Mouse (Mus musculus) heart, embryonic 11.5 days (tissue): ENCODE data around the gene Zfand3. TPM values are rescaled to one million over a fixed set of nuclear protein-coding genes. Genes with fewer than 3 reads are reported as not detected.

Source experiments
- ATAC-seq: fragments of 200-750 bp; cut with Nextera tagmentation; replicated peaks from 2 replicates; pipeline ENCODE4 v1.8.0; 2017; ENCODE audit warnings: moderate library complexity; ENCODE audit not compliant: insufficient number of reproducible peaks, low FRiP score, low TSS enrichment
- H3K27ac ChIP-seq: fragments of 300-500 bp; sonication (generic); 2 replicates; pipeline ENCODE4 v1.5.1; 2014; ENCODE audit warnings: mild to moderate bottlenecking, low read depth, low read length
- H3K27me3 ChIP-seq: fragments of 300-500 bp; sonication (generic); 2 replicates; pipeline ENCODE4 v1.6.1; 2014; ENCODE audit warnings: mild to moderate bottlenecking, low read length, mixed read lengths; ENCODE audit not compliant: control insufficient read depth, insufficient read depth
- H3K36me3 ChIP-seq: fragments of 300-500 bp; sonication (generic); 2 replicates; pipeline ENCODE4 v1.6.1; 2014; ENCODE audit warnings: mild to moderate bottlenecking, low read length, moderate library complexity, mixed read lengths; ENCODE audit not compliant: control insufficient read depth, insufficient read depth
- H3K4me1 ChIP-seq: fragments of 300-500 bp; sonication (generic); 2 replicates; pipeline ENCODE4 v1.6.1; 2014; ENCODE audit warnings: low read length; ENCODE audit not compliant: control insufficient read depth, insufficient read depth
- H3K4me2 ChIP-seq: fragments of 300-500 bp; sonication (generic); 2 replicates; pipeline ENCODE4 v1.6.1; 2014; ENCODE audit warnings: mild to moderate bottlenecking, moderate library complexity
- H3K4me3 ChIP-seq: fragments of 300-500 bp; sonication (generic); 2 replicates; pipeline ENCODE4 v1.5.1; 2014; ENCODE audit warnings: low read depth, low read length
- H3K9ac ChIP-seq: fragments of 300-500 bp; sonication (generic); 2 replicates; pipeline ENCODE4 v1.6.1; 2014; ENCODE audit warnings: mild to moderate bottlenecking, low read depth, low read length, moderate library complexity
- H3K9me3 ChIP-seq: fragments of 300-500 bp; sonication (generic); replicated peaks from 2 replicates; pipeline ENCODE4 v1.6.1; 2016; ENCODE audit warnings: low read length; ENCODE audit not compliant: control insufficient read depth
- WGBS: fragments of 180-500 bp; shearing (Covaris S2); extraction: QIAGEN DNeasy Blood & Tissue Kit; methylation state at CpG from one replicate; pipeline ENCODE4 v1.1.7; 2014; ENCODE audit not compliant: insufficient replicate concordance; 5-methylcytosine and 5-hydroxymethylcytosine counted together
- polyA plus RNA-seq: library from polyadenylated mRNA; unstranded; fragments of >200 nt; fragmentation: Nextera tagmentation; extraction: Ambion mirVana; gene quantifications from 2 replicates; pipeline ENCODE4 v1.2.1, GENCODE M21; 2014

The Zfand3 gene
- polyA plus RNA-seq, 1 experiment from 2014 or later = 51.4 TPM

DNA sequence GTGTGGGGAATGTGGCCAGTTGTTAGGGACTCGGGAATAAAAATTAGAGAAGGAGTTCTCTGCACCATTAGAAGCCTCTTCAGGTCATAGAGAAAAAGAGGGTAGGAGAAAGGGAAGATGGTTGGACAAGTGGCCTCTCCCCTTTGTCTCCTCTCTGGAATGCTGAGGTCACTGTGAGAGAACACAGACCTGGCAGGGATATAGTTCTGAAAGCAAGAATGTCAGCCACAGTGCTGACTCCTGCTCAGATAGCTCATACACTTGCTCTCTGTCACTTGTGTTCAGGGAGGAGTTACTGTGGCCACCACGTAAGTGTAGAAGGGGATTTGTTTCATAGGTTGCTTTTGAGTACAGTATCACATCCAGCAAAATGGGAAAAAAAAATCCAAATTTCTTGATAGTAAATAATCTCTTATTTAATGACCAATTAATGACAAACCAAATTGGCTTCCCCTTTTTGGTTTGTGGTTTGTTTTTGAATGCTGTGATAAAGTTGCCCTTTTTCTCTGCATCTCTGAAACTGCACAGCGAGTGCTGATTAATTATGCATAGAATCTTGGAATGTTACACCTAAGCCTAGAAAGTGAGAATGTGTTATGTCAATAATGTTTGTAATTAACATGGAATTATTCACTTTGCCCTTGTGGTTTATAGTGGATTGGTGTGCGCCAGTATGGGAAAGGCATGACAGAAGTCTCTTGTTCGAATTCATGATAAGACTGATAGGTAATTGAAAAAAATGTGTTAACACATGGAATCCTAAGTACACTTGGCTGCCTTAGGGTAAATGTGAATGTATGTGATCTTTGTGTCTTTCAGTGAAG, 47.2 kb downstream of the Zfand3 start:
- H3K4me3 ChIP-seq = no peak overlapping the region
- H3K4me2 ChIP-seq = no peak overlapping the region; the same call in 1 of the 2 replicates
- peak overlapping the region; percentile 64 for H3K27ac ChIP-seq
- H3K36me3 ChIP-seq = 0 out of 2 replicates have a peak, but pooled peaks cover 2% of the 10 kb centered on the region
- WGBS = 65% methylated on average over 5 of the region's 5 CpGs
- H3K9me3 ChIP-seq = no peaks in the 10 kb centered on the region
- H3K27me3 ChIP-seq = no peaks in the 10 kb centered on the region
- no peak for ATAC-seq
- H3K9ac ChIP-seq = no peak overlapping the region
- H3K4me1 ChIP-seq = peaks cover 17% of the 10 kb centered on the region; the same call in 1 of the 2 replicates

DNA sequence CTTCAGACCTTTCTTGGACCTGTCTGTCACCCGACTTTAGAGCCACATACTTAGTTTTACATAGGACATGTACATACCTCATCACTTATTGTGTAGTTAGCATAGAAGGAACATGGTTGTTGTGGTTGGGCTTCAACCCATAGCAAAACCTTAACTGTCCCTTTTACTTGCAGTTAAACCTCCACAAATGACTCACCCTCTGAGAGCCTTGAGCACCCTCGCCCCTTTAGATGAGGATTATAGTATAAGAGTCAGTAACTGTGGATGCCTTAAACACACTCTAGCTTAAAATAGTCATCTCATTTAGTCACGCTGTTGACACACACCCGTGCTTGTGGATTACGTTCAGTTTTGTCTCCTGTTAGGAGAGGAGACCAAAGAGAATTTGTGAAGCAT, 47.8 kb downstream of the Zfand3 start:
- Histone ChIP-seq H3K27me3 (no peaks in the 10 kb centered on the region), H3K4me3 (no peak overlapping the region), H3K4me2 (no peak overlapping the region), H3K9ac (no peak overlapping the region), H3K4me1 (peaks cover 17% of the 10 kb centered on the region; the same call in 1 of the 2 replicates), H3K36me3 (0 out of 2 replicates have a peak, but pooled peaks cover 2% of the 10 kb centered on the region), H3K27ac (peak overlapping the region; percentile 64), H3K9me3 (no peaks in the 10 kb centered on the region)
- ATAC-seq = no peak
- WGBS = 67% methylated on average over 5 of the region's 5 CpGs

DNA sequence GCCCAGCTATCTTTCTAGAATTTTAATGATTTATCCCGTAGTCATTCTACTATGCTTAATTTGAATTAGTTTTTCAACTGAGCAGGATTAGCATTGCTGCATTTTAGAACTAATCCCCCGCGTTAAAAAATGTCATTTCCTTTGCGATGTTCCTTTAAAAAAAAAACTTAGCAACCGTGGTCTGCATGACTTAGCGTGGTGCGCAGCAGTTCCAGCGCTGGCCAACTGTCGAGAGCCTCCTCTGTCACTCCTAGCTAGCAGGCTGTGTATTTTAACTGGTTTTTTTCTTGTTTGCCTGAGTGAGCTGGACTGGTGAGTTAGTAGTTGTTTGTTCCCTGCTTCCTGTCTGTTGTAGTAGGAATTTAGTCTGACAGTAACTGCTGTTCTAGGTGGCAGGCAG, 48.9 kb downstream of the Zfand3 start:
- Histone ChIP-seq H3K4me2 (no peak overlapping the region), H3K27ac (no peak overlapping the region), H3K4me3 (no peak overlapping the region), H3K27me3 (no peaks in the 10 kb centered on the region), H3K9me3 (no peaks in the 10 kb centered on the region), H3K4me1 (peaks cover 24% of the 10 kb centered on the region), H3K9ac (no peak overlapping the region), H3K36me3 (0 out of 2 replicates have a peak, but pooled peaks cover 2% of the 10 kb centered on the region)
- no peak for ATAC-seq
- WGBS = 80% methylated on average over 9 of the region's 9 CpGs

DNA sequence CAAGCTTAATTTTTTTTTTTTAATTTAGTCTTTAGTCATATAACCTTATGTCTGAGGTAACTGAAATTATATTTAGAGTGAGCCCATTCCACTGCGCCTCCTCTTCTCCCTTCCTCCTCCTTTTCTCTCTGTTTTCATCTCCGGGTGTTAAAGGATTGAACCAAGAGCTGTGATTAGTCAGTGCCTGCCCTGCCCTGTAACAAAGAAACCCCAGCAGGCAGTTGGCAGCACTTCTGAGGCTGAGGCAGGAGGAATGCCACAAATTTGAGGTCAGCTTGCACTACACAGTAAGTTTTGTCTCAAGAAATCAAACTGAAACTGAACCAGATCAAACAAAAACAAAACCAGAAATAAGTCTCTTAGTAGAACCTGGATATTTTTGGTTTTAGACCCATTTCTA, 49.3 kb downstream of the Zfand3 start:
- Histone ChIP-seq H3K27me3 (no peaks in the 10 kb centered on the region), H3K27ac (no peak overlapping the region), H3K9me3 (no peaks in the 10 kb centered on the region), H3K36me3 (0 out of 2 replicates have a peak, but pooled peaks cover 2% of the 10 kb centered on the region), H3K4me3 (no peak overlapping the region), H3K9ac (no peak overlapping the region), H3K4me1 (peaks cover 26% of the 10 kb centered on the region), H3K4me2 (no peak overlapping the region)
- ATAC-seq = no peak
- WGBS = 84% methylated on average over 2 of the region's 2 CpGs

DNA sequence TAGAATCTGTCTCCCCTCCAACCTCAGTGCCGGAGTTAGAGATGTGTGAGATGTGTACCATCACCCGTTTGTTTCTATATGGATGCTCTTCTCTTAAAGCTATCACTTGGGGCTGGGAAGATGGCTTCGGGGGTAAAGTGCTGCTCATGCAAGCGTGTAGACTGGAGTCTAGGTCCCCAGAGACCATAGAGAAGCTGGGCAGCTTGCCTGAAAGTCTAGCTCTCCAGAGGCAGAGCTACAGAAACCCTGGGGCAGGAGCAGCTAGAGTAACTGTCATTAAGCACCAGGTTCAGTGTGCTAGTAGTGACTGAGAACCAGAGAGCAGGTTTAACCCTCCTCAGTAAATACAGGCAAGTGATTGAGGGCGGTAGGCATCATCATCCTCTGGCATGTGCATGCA, 51.7 kb downstream of the Zfand3 start:
- Histone ChIP-seq H3K27me3 (no peaks in the 10 kb centered on the region), H3K9me3 (no peaks in the 10 kb centered on the region), H3K4me3 (no peak overlapping the region), H3K36me3 (0 out of 2 replicates have a peak, but pooled peaks cover 2% of the 10 kb centered on the region), H3K9ac (no peak overlapping the region), H3K4me2 (no peak overlapping the region), H3K27ac (no peak overlapping the region), H3K4me1 (peaks cover 27% of the 10 kb centered on the region)
- 90% methylated on average over 5 of the region's 5 CpGs for WGBS
- ATAC-seq = no peak

DNA sequence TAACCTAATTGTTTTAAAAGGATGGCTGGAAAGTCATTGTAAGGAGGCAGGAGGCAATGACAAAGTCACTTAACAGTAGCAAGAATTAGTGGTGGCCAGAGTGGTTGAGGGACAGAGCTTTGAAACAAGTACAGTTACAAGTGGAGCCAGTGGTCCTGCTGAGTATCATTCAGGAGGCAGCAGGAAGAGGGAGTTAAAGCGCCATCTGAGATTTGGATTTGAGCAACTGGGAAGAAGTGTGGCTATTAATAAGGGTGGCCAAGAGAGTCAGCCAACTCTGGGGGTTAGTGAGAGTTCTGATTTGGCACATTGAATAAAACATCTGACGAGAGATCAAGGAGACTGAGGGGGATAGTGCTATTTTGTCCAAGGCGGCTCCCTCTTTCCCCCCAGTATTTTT, 54.1 kb downstream of the Zfand3 start:
- Histone ChIP-seq H3K4me3 (no peak overlapping the region), H3K9ac (no peak overlapping the region), H3K9me3 (no peaks in the 10 kb centered on the region), H3K4me1 (peaks cover 16% of the 10 kb centered on the region), H3K36me3 (0 out of 2 replicates have a peak, but pooled peaks cover 2% of the 10 kb centered on the region), H3K4me2 (no peak overlapping the region), H3K27me3 (no peaks in the 10 kb centered on the region), H3K27ac (no peak overlapping the region)
- WGBS = 71% methylated on average over 3 of the region's 3 CpGs
- ATAC-seq = no peak

DNA sequence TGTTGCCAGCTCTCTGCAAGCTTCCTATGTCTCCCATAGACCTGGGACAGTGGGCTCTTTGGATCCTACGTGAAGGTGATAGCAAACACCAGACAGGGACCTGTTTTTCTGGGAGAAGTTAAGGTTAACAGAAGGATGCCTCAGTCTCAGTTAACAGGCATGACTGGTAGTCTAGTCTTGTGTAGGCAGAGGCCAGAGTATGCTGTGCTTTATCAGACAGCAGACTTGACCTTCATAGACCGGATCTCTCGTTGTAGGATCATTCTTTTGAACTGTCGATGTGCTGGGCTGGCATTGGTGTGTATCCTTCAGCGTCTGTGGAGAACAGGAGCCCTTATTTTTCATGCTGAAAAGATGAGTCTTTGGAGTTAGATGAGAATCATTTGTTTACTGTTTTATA, 54.5 kb downstream of the Zfand3 start:
- no peak for ATAC-seq
- Histone ChIP-seq H3K27ac (no peak overlapping the region), H3K4me3 (no peak overlapping the region), H3K9ac (no peak overlapping the region), H3K4me1 (peaks cover 21% of the 10 kb centered on the region), H3K27me3 (no peaks in the 10 kb centered on the region), H3K36me3 (0 out of 2 replicates have a peak, but pooled peaks cover 2% of the 10 kb centered on the region), H3K9me3 (no peaks in the 10 kb centered on the region), H3K4me2 (no peak overlapping the region)
- 65% methylated on average over 5 of the region's 5 CpGs for WGBS

DNA sequence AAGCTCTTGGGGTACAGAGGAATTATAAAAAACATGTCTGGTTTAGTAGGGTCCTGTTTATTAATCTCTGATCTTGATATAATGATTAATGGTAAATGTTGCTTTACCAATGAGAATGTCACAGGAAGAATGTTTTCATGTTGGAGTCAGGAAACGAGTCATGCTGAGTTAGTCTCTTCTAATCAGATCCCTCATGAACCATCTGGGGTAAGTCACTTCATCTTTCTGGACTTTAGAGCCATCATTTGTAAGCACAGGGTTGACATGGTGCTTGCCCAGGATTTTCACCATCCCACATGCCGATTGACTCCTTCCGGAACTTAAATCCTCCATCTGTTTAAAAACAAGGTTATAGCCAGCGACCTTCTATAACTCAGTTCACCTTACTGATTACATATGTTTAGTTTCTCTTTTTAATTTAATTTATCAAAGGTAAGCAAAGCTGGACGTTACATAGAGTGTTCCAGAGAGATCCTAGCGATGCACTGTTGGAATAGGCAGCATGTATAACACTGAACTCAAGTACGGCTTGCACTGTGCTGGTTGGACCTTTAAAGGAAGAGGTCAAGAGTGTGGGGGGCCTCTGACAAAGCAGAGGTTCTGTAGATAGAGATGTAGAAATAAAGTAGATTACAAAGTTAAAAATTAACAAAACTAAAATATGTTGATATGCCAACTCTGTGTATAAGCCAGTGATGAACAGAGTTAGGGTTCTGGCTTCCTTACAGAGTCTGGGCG, 56.7 kb downstream of the Zfand3 start:
- Histone ChIP-seq H3K9ac (no peak overlapping the region), H3K4me3 (no peak overlapping the region), H3K27ac (no peak overlapping the region), H3K27me3 (no peaks in the 10 kb centered on the region), H3K9me3 (no peaks in the 10 kb centered on the region), H3K36me3 (no peaks in the 10 kb centered on the region), H3K4me2 (no peak overlapping the region), H3K4me1 (peaks cover 21% of the 10 kb centered on the region)
- 83% methylated on average over 8 of the region's 8 CpGs for WGBS
- ATAC-seq = no peak
